ENCODE assay signal across 17 mouse cellular contexts in genomic region chr5:137472252-137472904, GRCm38 (mm10). TPM values are rescaled to one million over a fixed set of nuclear protein-coding genes. Genes with fewer than 3 reads are reported as not detected.
DNase-seq lines count a peak whose midpoint lies in the region; ATAC-seq lines count a peak whose summit lies in the region.
"Had no signal": no experiment of that assay in that cellular context is flagged by ENCODE, and none has a peak within 500 bp of the region (broad histone marks: within the 10 kb centered on the region; RNA-seq: fewer than 3 reads in every experiment).

No protein-coding gene starts in this region.

- no peaks in the 10 kb centered on the region for H3K9me3 ChIP-seq in heart, embryonic 14.5 days (ENCODE audit: control insufficient read depth, low read length)
- H3K9me3 ChIP-seq in lung, embryonic 16.5 days (ENCODE audit: control insufficient read depth, low read length), result no peaks in the 10 kb centered on the region
- H3K9me3 ChIP-seq in midbrain, embryonic 15.5 days, result no peaks in the 10 kb centered on the region
- H3K9me3 ChIP-seq: embryonic facial prominence, embryonic 13.5 days had no signal

- no peak overlapping the region for H3K4me2 ChIP-seq in heart, embryonic 14.5 days (ENCODE audit: low read length)
- H3K4me2 ChIP-seq in lung, embryonic 16.5 days (ENCODE audit: low read depth, low read length), result no peak overlapping the region
- no peak overlapping the region for H3K4me2 ChIP-seq in midbrain, embryonic 15.5 days
- H3K4me2 ChIP-seq: embryonic facial prominence, embryonic 13.5 days had no signal

- peak; percentile 54 for ATAC-seq in heart, embryonic 14.5 days (ENCODE audit: insufficient number of reproducible peaks, insufficient read depth, low FRiP score, low read depth)
- peak; percentile 72 for ATAC-seq in lung, embryonic 16.5 days (ENCODE audit: low read depth)
- no peak for ATAC-seq in midbrain, embryonic 15.5 days (replicated peaks)
- ATAC-seq: activated CD4-positive, CD25-positive, alpha-beta regulatory T cell, adult 4 months; forebrain, postnatal 0 days; midbrain, embryonic 16.5 days; Patski had no signal

- no peaks in the 10 kb centered on the region for H3K27me3 ChIP-seq in heart, embryonic 14.5 days (ENCODE audit: control insufficient read depth, insufficient read depth, low read length)
- no peaks in the 10 kb centered on the region for H3K27me3 ChIP-seq in lung, embryonic 16.5 days (ENCODE audit: control insufficient read depth, insufficient read depth, low read depth, low read length)
- no peaks in the 10 kb centered on the region for H3K27me3 ChIP-seq in midbrain, embryonic 15.5 days (replicated peaks)
- H3K27me3 ChIP-seq: embryonic facial prominence, embryonic 13.5 days had no signal

- peak overlapping the region in 1 of 2 experiments; percentile 41; a peak in 2 of 4 replicates for H3K27ac ChIP-seq in heart, embryonic 14.5 days (replicated peaks in 1 of 2; ENCODE audit: control insufficient read depth in 1 of 2, insufficient read depth in 1 of 2, low read depth in 2 of 2, low read length in 2 of 2)
- H3K27ac ChIP-seq in lung, embryonic 16.5 days (ENCODE audit: low read length), result peak overlapping the region; percentile 73
- no peak overlapping the region for H3K27ac ChIP-seq in midbrain, embryonic 15.5 days
- H3K27ac ChIP-seq: embryonic facial prominence, embryonic 13.5 days had no signal

- no peak for DNase-seq in heart, postnatal 4 days
- DNase-seq in lung, postnatal 36 days, result no peak
- peak; percentile 81 for DNase-seq in large intestine, adult 2 months (ENCODE audit: low read depth, low spot score)
- DNase-seq in B cell, adult 2 months, result no peak
- DNase-seq in frontal cortex, postnatal 10 days (ENCODE audit: low spot score in 2 of 2), result no peak
- DNase-seq: adrenal gland, postnatal 36 days; cerebellum, adult 9-10 months; forebrain, postnatal 0 days; thymus, postnatal 4 days had no signal

- H3K9ac ChIP-seq in heart, embryonic 14.5 days (ENCODE audit: low read length), result no peak overlapping the region
- H3K9ac ChIP-seq in lung, embryonic 16.5 days (ENCODE audit: low read length), result no peak overlapping the region
- no peak overlapping the region for H3K9ac ChIP-seq in midbrain, embryonic 15.5 days
- H3K9ac ChIP-seq: embryonic facial prominence, embryonic 13.5 days; forebrain, postnatal 0 days had no signal

- H3K36me3 ChIP-seq in heart, embryonic 14.5 days (ENCODE audit: control insufficient read depth, insufficient read depth, low read length), result no peaks in the 10 kb centered on the region
- no peaks in the 10 kb centered on the region for H3K36me3 ChIP-seq in lung, embryonic 16.5 days (ENCODE audit: control insufficient read depth, insufficient read depth, low read length)
- H3K36me3 ChIP-seq in midbrain, embryonic 15.5 days (replicated peaks), result no peaks in the 10 kb centered on the region
- H3K36me3 ChIP-seq: embryonic facial prominence, embryonic 13.5 days had no signal

- 54% methylated on average over 5 of the region's 5 CpGs for WGBS in heart, embryonic 14.5 days
- 42% methylated on average over 5 of the region's 5 CpGs for WGBS in lung, embryonic 16.5 days
- WGBS in large intestine, adult 2 months, result 20% methylated on average over 5 of the region's 5 CpGs
- WGBS in midbrain, embryonic 15.5 days, result 64% methylated on average over 5 of the region's 5 CpGs

- no peak overlapping the region for H3K4me3 ChIP-seq in heart, embryonic 14.5 days (ENCODE audit: control insufficient read depth in 1 of 2, insufficient read depth in 1 of 2, low read depth in 1 of 2, low read length in 2 of 2)
- no peak overlapping the region for H3K4me3 ChIP-seq in lung, embryonic 16.5 days (ENCODE audit: low read length)
- no peak overlapping the region for H3K4me3 ChIP-seq in midbrain, embryonic 15.5 days
- H3K4me3 ChIP-seq: embryonic facial prominence, embryonic 13.5 days had no signal

- H3K4me1 ChIP-seq in heart, embryonic 14.5 days (ENCODE audit: control insufficient read depth in 2 of 2, insufficient read depth in 2 of 2, low read length in 2 of 2), result no peaks in the 10 kb centered on the region
- peaks cover 8% of the 10 kb centered on the region for H3K4me1 ChIP-seq in lung, embryonic 16.5 days (replicated peaks; ENCODE audit: control insufficient read depth, insufficient read depth, low read length)
- H3K4me1 ChIP-seq in midbrain, embryonic 15.5 days, result no peaks in the 10 kb centered on the region
- H3K4me1 ChIP-seq: embryonic facial prominence, embryonic 13.5 days had no signal

RNA-seq across cellular contexts. Expression of gene Zan, which starts 4.5 kb away (rescaled TPM):
- 0.11 and 0.16 TPM in 2 replicates for polyA plus RNA-seq in heart, embryonic 14.5 days (2014; fragmentation: Nextera tagmentation; extraction: Ambion mirVana)
- total RNA-seq in heart, postnatal 4 days (2021), result under 1 TPM; 0.05 to 0.07 TPM
- polyA plus RNA-seq in lung, embryonic 16.5 days (2015; fragmentation: Nextera tagmentation; extraction: Ambion mirVana), result 0.53 and 0.62 TPM in 2 replicates
- 1.4 and 2.8 TPM in 2 replicates for polyA plus RNA-seq in large intestine, adult 2 months (2012; rRNA removed)
- 0.50 and 0.51 TPM in 2 replicates for polyA plus RNA-seq in midbrain, embryonic 15.5 days (2015; fragmentation: Nextera tagmentation; extraction: Ambion mirVana)
- total RNA-seq: heart, adult 8-10 months had no signal

RNA-seq across cellular contexts. Expression of gene Pop7, which starts 29.9 kb away (rescaled TPM):
- 44.3 and 49.8 TPM in 2 replicates for polyA plus RNA-seq in heart, embryonic 14.5 days (2014; fragmentation: Nextera tagmentation; extraction: Ambion mirVana)
- total RNA-seq in heart, postnatal 4 days (2021), result 10 to 100 TPM; 25.1 to 26.0 TPM
- 50.4 and 54.4 TPM in 2 replicates for polyA plus RNA-seq in lung, embryonic 16.5 days (2015; fragmentation: Nextera tagmentation; extraction: Ambion mirVana)
- polyA plus RNA-seq in large intestine, adult 2 months (2012; rRNA removed), result 46.9 and 57.9 TPM in 2 replicates
- 77.7 and 82.1 TPM in 2 replicates for polyA plus RNA-seq in midbrain, embryonic 15.5 days (2015; fragmentation: Nextera tagmentation; extraction: Ambion mirVana)

RNA-seq across cellular contexts. Expression of gene Gigyf1, which starts 46.0 kb away (rescaled TPM):
- polyA plus RNA-seq in heart, embryonic 14.5 days (2014; fragmentation: Nextera tagmentation; extraction: Ambion mirVana), result 8.7 and 9.6 TPM in 2 replicates
- 10 to 100 TPM; 30.5 to 32.4 TPM for total RNA-seq in heart, postnatal 4 days (2021)
- 10.7 and 10.9 TPM in 2 replicates for polyA plus RNA-seq in lung, embryonic 16.5 days (2015; fragmentation: Nextera tagmentation; extraction: Ambion mirVana)
- 9.6 and 13.9 TPM in 2 replicates for polyA plus RNA-seq in large intestine, adult 2 months (2012; rRNA removed)
- polyA plus RNA-seq in midbrain, embryonic 15.5 days (2015; fragmentation: Nextera tagmentation; extraction: Ambion mirVana), result 20.2 and 23.5 TPM in 2 replicates
